Mouse (Mus musculus): ENCODE measurements around the gene Habp2.

GRCm38 (mm10) chr19:56355201-56355600, 68.3 kb downstream of the Habp2 start:
- TF ChIP-seq POLR2A (IDR thresholded peaks at IDR 0.05; ENCODE audit: borderline replicate concordance, low read depth, low read length) (no peak), CTCF (IDR thresholded peaks at IDR 0.05; ENCODE audit: low read depth, low read length) (no peak)

Data from bone marrow macrophage, adult 2 months (primary cell).